Mouse (Mus musculus) small intestine, adult 2 months (tissue): ENCODE results near the gene Cep57l1.

Experiments used
- CTCF ChIP-seq: fragments of 200-500 bp; IDR thresholded peaks from 2 replicates; pipeline ENCODE4 v1.5.1; 2012; ENCODE audit warnings: low read depth, mild to moderate bottlenecking, control low read depth, inconsistent platforms, low read length, moderate library complexity, mixed read lengths; ENCODE audit not compliant: insufficient replicate concordance, insufficient read length; ENCODE audit errors: extremely low read depth
- POLR2A ChIP-seq: fragments of 200-500 bp; IDR thresholded peaks from 2 replicates; pipeline ENCODE4 v1.6.1; 2012; ENCODE audit warnings: low read depth, mild to moderate bottlenecking, control low read depth, inconsistent platforms, low read length, moderate library complexity

GRCm38 (mm10) chr10:41670196-41670595 lies 139.5 kb downstream of the Cep57l1 start:
- TF ChIP-seq CTCF (no peak), POLR2A (no peak)
